Comparison of ENCODE assay signal across 10 mouse cellular contexts in the genomic region with DNA sequence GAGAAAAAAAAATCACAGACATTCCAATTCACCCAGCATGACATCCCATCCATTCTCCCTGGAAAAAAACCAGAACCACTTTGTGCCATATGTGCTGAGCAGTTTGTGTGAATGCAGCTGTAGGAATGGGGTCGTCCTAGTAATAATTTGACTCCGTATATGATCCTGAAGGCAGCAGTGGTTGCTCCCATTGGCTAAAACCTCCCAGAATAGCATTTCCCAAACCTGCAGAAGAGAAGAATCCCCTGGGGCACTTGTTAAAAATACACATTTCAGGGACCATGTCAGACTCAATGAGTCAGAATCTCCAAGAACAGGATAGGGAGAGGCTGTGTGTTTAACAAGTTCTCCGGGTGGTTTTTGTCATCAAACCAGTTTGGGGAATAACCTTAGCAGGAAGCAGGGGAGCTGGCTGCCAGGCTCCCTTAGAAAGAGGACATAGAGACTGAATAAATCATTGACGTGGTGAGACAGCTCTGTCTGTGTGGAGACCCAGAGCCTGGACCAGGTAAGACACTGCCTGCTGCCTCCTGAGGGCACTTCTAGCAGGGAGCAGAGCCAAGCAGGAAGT.
DNase-seq lines count a peak whose midpoint lies in the region; ATAC-seq and TF ChIP-seq lines count a peak whose summit lies in the region.
"Had no signal": no experiment of that assay in that cellular context is flagged by ENCODE, and none has a peak within 500 bp of the region (broad histone marks: within the 10 kb centered on the region; RNA-seq: fewer than 3 reads in every experiment).

No protein-coding gene starts in this region.

- H3K4me1 ChIP-seq in cerebellum, adult 2 months (ENCODE audit: control insufficient read depth, insufficient read depth, low read length), result peaks cover 6% of the 10 kb centered on the region
- no peaks in the 10 kb centered on the region for H3K4me1 ChIP-seq in limb, embryonic 13.5 days
- H3K4me1 ChIP-seq in limb, embryonic 10.5 days, result 0 out of 2 replicates have a peak, but pooled peaks cover 5% of the 10 kb centered on the region
- H3K4me1 ChIP-seq in midbrain, embryonic 15.5 days, result peaks cover 12% of the 10 kb centered on the region

- H3K4me3 ChIP-seq in cerebellum, adult 2 months (replicated peaks; ENCODE audit: insufficient read depth, low read depth, low read length), result no peak overlapping the region
- no peak overlapping the region for H3K4me3 ChIP-seq in limb, embryonic 13.5 days
- H3K4me3 ChIP-seq in limb, embryonic 10.5 days, result no peak overlapping the region
- no peak overlapping the region for H3K4me3 ChIP-seq in midbrain, embryonic 15.5 days

- no peak for TF ChIP-seq POLR2A in cerebellum, adult 2 months (IDR thresholded peaks at IDR 0.05; ENCODE audit: borderline replicate concordance, insufficient read depth, low read length)

- no peak for ATAC-seq in cerebellum, adult (ENCODE audit: insufficient number of reproducible peaks, low FRiP score, low TSS enrichment)
- peak; percentile 66; the same call in 1 of the 2 replicates for ATAC-seq in limb, embryonic 13.5 days (ENCODE audit: low FRiP score, low read depth)
- peak; percentile 65; the same call in 1 of the 2 replicates for ATAC-seq in midbrain, embryonic 15.5 days (replicated peaks)

- no peak overlapping the region for H3K4me2 ChIP-seq in limb, embryonic 13.5 days (replicated peaks)
- H3K4me2 ChIP-seq in midbrain, embryonic 15.5 days, result no peak overlapping the region

- peak; percentile 37 to 52 for DNase-seq in cerebellum, adult 2 months
- no peak for DNase-seq in limb, embryonic 10.5 days (ENCODE audit: low spot score)
- DNase-seq in embryo, embryonic 11.5 days (ENCODE audit: low read depth, low spot score), result peak; percentile 19
- DNase-seq in liver, result no peak
- no peak for DNase-seq in ovary, adult 18-20 months (ENCODE audit: low spot score)
- DNase-seq: adrenal gland, postnatal 25 days; lung, postnatal 10 days had no signal

- no peak for TF ChIP-seq CTCF in cerebellum, adult 2 months (IDR thresholded peaks at IDR 0.05; ENCODE audit: borderline replicate concordance, insufficient read depth, low read depth, low read length)

- H3K36me3 ChIP-seq in limb, embryonic 13.5 days, result no peaks in the 10 kb centered on the region
- H3K36me3 ChIP-seq in limb, embryonic 10.5 days, result peaks cover 4% of the 10 kb centered on the region; the same call in 1 of the 2 replicates
- H3K36me3 ChIP-seq in midbrain, embryonic 15.5 days (replicated peaks), result no peaks in the 10 kb centered on the region

- WGBS in cerebellum, adult 2 months, result 25% methylated on average over 4 of the region's 4 CpGs
- WGBS in limb, embryonic 13.5 days, result 41% methylated on average over 4 of the region's 4 CpGs
- WGBS in limb, embryonic 10.5 days, result 72% methylated on average over 4 of the region's 4 CpGs
- 60% methylated on average over 4 of the region's 4 CpGs for WGBS in midbrain, embryonic 15.5 days

- H3K9me3 ChIP-seq in limb, embryonic 13.5 days, result no peaks in the 10 kb centered on the region
- H3K9me3 ChIP-seq in limb, embryonic 10.5 days (replicated peaks), result no peaks in the 10 kb centered on the region
- no peaks in the 10 kb centered on the region for H3K9me3 ChIP-seq in midbrain, embryonic 15.5 days

- no peak overlapping the region for H3K9ac ChIP-seq in limb, embryonic 13.5 days
- H3K9ac ChIP-seq in midbrain, embryonic 15.5 days, result no peak overlapping the region

- H3K27ac ChIP-seq in cerebellum, adult 2 months (ENCODE audit: insufficient read depth, low read length), result no peak overlapping the region
- H3K27ac ChIP-seq in limb, embryonic 13.5 days, result no peak overlapping the region
- H3K27ac ChIP-seq in limb, embryonic 10.5 days, result no peak overlapping the region
- peak overlapping the region; percentile 43; the same call in 1 of the 2 replicates for H3K27ac ChIP-seq in midbrain, embryonic 15.5 days

- H3K27me3 ChIP-seq in cerebellum, adult 2 months (ENCODE audit: control insufficient read depth, insufficient read depth, low read length), result no peaks in the 10 kb centered on the region
- no peaks in the 10 kb centered on the region for H3K27me3 ChIP-seq in limb, embryonic 13.5 days
- H3K27me3 ChIP-seq in limb, embryonic 10.5 days (ENCODE audit: low read depth, poor library complexity, severe bottlenecking), result no peaks in the 10 kb centered on the region
- no peaks in the 10 kb centered on the region for H3K27me3 ChIP-seq in midbrain, embryonic 15.5 days (replicated peaks)

Comparison
In these comparisons a context has a peak if more than half of its experiments do, and no peak if none do; other contexts are left out.
1. DNase-seq: peak in cerebellum, adult 2 months (2 of 2) and embryo, embryonic 11.5 days (single experiment); none in limb, embryonic 10.5 days (single experiment), liver (single experiment) and ovary, adult 18-20 months (single experiment).